Mouse (Mus musculus): ENCODE data around the gene Spata48. TPM values are rescaled to one million over a fixed set of nuclear protein-coding genes. Genes with fewer than 3 reads are reported as not detected.

Gene Spata48
- polyA plus RNA-seq (2012; rRNA removed), result 0.25 and 0.70 TPM in 2 replicates

DNA sequence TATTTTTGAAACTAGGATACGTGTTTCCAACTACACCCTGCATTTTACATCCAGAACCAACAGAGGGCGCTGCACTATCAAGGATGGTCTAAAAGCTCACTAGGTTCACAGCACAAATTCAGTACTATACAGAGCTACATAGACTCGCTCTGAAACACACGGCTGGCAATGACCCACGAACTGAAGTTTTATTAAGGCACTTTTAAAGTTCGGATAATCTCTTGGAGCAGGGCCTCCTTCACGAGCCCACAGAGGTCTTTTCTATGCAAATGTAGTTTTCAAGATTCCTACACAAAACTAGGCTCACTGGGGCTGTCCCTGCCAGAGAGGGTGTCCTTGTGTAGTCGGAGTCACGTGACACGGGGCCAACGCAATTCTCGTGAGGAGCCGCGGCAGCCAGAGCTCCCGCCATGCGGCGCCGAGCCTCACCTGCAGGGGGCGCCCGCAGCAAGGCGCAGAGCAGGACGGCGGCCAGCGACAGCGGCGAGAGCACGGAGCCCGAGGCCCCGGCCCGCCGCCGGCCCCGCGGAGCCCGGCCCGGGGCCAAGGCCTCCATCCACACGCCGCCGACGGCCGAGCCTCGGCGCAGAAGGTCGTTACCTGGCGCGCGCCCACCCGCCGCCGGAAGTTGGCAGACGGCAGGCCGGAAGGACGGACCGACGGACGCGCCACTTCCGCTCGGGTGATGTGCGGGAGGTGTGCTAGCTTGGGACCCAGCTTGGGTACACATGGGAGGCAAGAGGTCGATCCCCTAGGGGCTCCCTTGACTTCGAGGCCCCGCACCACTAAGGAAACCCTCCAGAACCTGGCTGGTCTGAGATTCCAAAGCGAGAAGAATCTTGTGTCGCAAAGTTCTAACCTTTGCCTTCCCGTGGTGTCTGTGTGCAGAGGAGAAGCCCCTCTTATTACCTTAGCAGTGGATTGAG, at the start of gene Spata48, which contains the start of gene Zpbp:
Spata48 (plus strand) TSS at position 460 of the 926 bp plus-strand sequence.
Zpbp (minus strand) TSS at position 774 of the 926 bp plus-strand sequence.

Other genes starting within 250 kb of the Spata48 start
- gene Zpbp, start 314 bp downstream of the Spata48 start, polyA plus RNA-seq (2012; rRNA removed), result 0.52 and 0.67 TPM in 2 replicates
- not detected in 2 replicates for gene 4930512M02Rik, start 165.7 kb downstream of the Spata48 start, polyA plus RNA-seq (2012; rRNA removed)
- 5.1 and 7.8 TPM in 2 replicates for gene Ikzf1, start 222.9 kb downstream of the Spata48 start, polyA plus RNA-seq (2012; rRNA removed)